Mouse (Mus musculus): ENCODE data around the gene Slc35b2.

GRCm38 (mm10) chr17:45578843-45579242, 15.2 kb downstream of the Slc35b2 start:
- TF ChIP-seq CTCF (conservative IDR thresholded peaks at IDR 0.05 in 1 of 2, IDR thresholded peaks at IDR 0.05 in 1 of 2; ENCODE audit: low read depth in 2 of 2, low read length in 2 of 2) = peak; percentile 44 to 80
- TF ChIP-seq RAD21 (IDR thresholded peaks at IDR 0.05; ENCODE audit: low read depth, low read length) = peak; percentile 41
- TF ChIP-seq RCOR1 (conservative IDR thresholded peaks at IDR 0.05; ENCODE audit: low read depth, low read length) = no peak
- no peak for TF ChIP-seq POLR2A (IDR thresholded peaks at IDR 0.05; ENCODE audit: low read depth, low read length)
- TF ChIP-seq NRF1 (IDR thresholded peaks at IDR 0.05; ENCODE audit: low read depth, low read length) = no peak
- no peak for TF ChIP-seq POLR2AphosphoS2 (IDR thresholded peaks at IDR 0.05; ENCODE audit: low read depth, low read length)
- TF ChIP-seq EP300 (IDR thresholded peaks at IDR 0.05; ENCODE audit: low read length) = no peak
- no peak for TF ChIP-seq PAX5 (IDR thresholded peaks at IDR 0.05; ENCODE audit: low read length)
- no peak for TF ChIP-seq E2F4 (IDR thresholded peaks at IDR 0.05; ENCODE audit: insufficient replicate concordance, low read depth, low read length)
- no peak for TF ChIP-seq MEF2A (IDR thresholded peaks at IDR 0.05; ENCODE audit: borderline replicate concordance, low read depth, low read length)

Measured in CH12.LX (cell line).